Mouse (Mus musculus) T-helper 2 cell (primary cell): ENCODE measurements at regions not wholly inside any gene's neighbourhood (a gene's known extent, or its start where the extent isn't known, plus 50 kb on each side); places are given as distances from the start of the nearest gene placed in this dataset.

Source experiments
- in situ Hi-C: fragments of 300-600 bp; cut with MboI, MseI; formaldehyde crosslinking; loops from one replicate; pipeline ENCODE4 v1.15.1; 2025; ENCODE audit warnings: high pct_unique_total_duplicates

DNA sequence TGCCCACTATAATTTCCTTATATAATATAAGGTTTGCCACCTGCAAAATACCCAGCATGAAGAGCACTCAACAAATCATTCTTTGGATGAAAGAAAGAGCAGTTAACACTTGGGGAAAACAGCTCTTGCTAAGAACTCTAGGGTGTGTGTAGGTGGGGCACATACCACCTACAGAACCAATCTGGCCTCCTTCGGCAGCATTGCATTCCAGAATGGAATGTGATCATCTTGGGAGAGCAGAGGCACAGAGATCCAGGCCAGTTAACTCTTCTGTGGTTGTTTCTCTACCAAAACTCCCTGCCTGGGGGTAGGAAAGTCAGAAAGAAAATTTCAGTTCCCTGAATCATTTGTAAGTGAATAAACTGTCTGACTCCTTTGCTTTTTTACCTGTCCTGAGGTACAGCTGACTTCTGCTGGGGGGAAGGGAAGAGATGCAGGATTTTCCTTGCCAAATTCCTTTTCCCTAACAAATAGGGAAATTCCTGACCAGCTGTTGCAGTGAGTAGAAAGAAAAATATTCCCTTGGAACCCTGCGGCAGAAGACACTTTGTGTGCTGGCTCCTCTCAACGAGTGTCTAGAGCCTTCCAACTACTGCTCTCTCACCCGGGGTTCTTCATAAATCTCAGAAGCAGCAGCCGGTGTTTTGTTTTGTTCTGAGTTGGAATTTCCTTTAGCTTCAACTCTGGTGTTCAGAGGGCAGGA lies 112.8 kb upstream of the Frmd6 start:
- in situ Hi-C loops, result no loop called here

DNA sequence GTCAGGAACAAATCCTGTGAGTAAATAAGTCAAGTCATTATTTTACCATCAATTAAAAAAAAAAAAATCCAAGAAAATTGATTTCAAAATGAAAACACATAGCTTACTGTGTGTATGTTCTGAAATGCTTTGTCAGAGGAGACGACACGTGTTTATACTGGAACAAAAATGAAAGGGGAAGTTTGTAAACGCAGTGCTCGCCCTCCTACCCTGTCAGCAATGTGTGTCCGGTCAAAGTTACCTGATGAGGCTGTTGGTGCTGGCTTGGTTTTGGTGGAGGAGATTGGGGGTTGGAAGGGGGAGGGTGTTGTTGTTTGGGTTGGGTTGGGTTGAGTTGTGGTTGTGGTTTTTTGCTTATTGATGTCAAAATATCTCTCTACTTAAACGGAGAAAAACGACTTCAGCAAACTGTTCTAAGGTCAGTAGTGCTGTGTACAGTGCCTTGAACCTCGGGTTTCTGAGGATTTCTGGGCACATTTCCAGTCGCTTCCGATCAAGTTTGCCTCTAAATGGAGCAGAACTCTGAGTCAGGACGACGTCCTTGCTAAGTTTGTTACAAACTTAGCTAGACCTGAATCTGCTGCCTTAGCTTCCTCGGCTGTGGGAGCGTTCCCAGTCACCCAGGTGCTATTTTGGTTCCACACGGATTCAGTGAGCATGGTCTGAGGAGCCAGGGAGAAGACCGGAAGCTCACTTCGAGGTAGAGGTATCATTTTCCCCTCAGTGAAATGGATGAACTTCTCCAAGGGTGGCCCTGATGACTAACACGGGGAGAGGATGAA lies 111.6 kb upstream of the Frmd6 start:
- in situ Hi-C loops, result no loop called here

DNA sequence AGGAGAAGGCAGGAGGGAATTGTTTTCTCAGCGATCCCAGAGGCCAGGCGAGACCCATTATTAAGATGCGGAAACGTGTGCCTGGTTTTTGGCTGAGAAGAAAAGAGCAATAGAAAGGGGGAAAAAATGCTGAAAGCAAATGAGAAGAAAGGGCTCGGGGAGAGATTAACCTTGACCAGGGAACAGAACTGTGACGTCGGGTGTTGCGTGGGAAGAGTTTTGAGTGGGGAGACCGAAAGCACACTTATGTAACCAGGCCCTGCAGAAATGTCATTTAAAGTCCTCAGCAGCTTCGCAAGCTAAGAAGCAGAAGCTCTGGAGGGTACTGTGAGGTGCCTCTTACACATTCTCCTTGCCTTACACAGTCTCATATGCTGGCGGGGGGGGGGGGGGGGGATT lies 111.0 kb upstream of the Frmd6 start:
- in situ Hi-C loops, result no loop called here

DNA sequence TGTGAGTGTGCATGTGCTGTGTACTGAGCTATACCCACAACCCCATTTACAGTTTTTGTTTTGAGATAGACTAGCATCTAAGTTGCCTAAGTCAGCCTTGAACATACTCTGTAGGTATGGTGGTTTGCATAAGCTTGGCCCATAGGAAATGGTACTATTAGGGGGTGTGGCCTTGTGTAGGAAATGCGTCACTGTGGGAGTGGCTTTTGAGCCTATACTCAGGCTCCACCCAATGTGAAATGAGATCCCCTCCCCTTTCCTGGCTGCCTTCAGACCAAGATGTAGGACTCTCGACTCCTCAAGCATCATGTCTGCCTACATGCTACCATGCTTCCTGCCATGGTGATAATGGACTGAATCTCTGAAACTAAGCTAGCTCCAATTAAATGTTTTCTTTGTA lies 109.5 kb upstream of the Frmd6 start:
- in situ Hi-C loops, result no loop called here

DNA sequence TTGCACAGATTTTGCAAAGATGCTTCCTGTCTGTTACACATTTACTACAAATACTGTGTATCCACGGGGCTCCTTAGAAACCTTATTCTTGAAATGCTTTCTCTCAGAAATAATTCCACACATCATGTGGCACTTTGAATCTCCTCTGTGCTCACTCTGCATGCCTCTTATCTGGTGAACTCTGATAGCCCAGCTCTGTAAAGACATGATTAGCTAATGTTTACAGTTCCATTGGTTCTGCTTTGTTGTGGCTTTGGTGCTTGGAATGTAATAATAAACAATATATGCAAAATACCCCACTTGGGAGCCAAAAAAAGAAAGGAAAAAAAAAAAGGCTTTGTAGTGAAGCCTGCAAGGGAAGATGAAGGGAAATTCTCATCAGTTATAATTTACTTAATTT lies 106.7 kb upstream of the Frmd6 start:
- in situ Hi-C loops, result no loop called here

DNA sequence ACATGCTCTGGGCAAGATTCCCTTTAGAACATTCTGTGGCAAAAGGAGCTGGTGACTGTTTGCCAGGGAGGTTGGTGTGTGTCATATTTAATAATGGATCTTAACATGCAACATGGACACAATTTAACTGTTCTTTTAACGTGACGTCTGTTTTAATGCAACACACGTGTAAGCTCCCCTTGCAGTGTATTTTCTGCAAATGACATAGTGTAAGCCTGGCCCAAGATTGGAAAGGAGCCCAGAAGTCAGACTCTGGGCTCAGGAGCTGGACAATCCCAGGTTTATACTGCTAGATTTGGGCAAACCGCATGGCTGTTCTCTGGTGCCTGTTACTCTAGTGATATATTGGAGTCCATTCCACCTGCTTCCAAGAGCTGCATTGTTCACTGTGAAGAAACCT lies 106.1 kb upstream of the Frmd6 start:
- in situ Hi-C loops, result no loop called here

DNA sequence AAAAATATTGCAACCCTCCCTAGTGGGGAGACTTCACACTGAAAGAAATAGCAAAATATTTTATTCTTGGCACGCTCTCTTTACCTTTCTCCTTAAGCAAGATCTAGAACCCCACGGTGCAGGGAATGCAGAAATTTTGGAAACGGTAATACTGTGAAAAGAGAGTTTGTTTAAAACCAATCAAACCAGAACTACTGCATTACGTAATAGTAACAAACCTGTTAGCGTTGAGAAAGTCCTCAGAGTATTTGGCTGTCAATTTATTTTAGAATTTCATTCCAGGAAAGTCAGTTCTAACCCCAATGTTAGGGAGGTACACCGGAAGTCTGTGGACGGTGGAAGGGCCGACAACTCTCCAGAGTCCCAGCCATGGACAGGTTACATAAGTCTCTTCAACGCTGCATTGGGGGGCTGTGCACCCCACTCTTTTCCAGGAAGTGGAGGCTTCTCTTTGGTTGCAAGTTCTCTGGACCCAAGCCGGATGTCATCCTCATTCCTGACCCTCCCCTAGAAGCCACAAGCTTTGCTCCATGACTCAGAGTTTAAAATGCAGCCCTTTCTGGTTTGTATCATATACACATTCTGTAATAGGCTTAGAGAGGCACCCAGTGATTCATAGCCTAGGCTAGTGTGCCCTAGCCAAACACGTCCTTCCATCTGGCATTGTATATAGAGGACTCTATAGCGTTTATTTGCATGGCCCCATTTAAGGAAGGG lies 105.0 kb upstream of the Frmd6 start:
- in situ Hi-C loops, result no loop called here

DNA sequence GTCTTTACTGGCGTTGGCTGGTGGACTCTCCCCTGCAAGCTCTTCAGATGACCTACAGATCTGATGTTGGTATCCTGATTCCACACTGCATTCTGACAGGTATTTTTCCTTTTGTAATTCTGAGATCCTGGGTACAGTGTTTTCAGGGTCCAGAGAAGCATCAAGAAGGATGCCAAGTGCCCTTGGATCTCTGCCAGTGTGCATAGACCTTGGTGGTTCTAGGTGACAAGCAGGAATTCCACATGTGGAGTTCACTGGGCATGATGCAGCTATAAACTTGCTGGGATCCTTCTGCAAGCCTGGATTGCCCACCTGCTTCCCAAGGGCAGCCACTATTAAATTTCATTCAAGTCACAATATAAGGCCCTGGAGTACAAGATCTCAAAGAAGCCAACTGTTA lies 100.0 kb upstream of the Frmd6 start:
- in situ Hi-C loops, result no loop called here

DNA sequence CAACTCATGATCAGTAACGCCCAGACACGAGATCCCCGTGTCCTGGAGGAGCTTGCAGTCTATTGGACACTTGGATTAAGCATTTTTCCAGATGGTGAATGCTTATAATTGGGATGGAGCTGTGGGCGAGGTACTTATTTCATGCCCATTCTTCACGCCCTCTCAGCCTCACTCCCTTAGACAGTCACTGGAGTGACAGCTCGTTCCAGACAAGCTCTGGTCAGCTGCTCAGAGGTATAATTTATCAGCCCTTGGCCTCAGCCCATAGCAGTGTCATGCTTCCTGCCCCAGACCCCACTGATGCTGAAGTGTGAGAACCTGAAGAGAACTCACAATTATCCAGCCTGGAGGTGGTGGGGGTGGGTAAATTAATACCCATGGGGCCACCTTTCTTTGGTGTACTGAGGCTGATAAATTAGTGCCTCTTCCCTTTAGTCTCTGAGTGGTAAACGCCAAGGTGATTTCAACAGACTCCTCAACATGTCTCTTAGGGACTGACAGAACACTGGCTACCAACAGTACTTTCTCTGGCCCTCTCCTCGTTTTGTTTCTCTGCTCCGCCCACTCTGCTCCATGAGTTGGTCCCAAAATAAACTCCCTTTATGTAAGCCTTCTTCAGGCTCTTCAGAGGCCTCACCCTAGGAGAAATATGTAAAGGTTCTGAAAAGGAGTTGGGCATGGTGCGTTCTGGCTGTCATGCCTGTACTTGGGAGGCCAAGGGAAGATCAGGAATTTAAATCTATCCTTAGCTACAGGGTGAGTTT lies 97.6 kb upstream of the Frmd6 start:
- in situ Hi-C loops, result no loop called here

DNA sequence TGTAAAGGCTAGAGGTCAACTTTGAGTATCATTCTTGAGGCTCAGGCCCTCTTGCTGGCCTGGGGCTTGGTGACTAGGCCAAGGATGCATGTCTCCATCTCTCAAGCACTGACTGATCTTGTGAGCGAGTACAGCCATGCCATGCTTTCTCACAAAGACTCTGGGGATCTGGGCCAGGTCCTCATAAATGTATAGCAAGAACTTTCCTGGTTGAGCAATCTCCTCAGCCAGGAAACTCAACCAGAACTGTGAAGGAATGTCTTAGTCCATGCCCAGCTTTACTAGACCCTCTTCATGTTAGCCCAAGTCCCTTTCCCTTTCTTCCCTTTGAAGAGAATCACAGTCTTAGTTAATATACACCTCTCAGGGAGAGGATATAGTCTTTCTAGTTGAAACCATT lies 96.9 kb upstream of the Frmd6 start:
- in situ Hi-C loops, result no loop called here

DNA sequence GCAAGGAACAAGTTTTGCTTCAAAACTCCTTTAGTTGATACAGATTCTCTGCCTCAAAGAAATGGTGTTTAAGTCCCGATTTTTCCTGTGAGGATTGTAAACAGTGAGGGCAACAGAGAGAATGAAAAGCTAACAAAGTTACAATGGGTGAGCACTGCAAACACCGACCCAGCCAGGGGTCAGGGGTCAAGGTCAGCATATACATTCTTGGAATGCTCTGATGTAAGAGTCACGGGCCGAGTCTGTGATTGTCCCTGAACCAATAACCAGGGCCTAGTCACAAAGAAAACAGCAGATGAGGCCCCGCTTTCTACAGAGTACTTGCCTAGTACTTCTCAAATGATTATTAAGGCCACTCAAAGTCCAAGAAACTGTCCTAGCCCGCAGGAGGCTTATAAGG lies 95.4 kb upstream of the Frmd6 start:
- in situ Hi-C loops, result no loop called here

DNA sequence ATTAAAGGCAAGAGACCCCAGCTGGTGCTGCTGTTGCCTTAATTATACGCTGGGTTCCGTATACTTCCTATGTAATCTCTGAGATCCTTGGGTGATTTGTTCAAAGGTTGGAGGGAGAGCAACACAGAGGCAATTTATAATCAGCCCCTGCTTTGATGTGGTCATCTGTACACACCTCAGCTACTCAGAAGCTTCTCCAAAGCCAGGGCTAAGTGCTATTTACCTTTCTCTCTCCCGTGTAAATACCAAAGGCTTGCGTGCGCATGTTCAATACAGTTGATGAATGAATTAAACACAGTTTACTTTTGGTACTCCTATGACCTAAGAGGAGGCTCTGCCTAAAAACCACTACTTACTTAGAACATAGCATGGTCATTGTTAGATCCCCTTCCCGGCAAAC lies 93.8 kb upstream of the Frmd6 start:
- in situ Hi-C loops, result no loop called here

DNA sequence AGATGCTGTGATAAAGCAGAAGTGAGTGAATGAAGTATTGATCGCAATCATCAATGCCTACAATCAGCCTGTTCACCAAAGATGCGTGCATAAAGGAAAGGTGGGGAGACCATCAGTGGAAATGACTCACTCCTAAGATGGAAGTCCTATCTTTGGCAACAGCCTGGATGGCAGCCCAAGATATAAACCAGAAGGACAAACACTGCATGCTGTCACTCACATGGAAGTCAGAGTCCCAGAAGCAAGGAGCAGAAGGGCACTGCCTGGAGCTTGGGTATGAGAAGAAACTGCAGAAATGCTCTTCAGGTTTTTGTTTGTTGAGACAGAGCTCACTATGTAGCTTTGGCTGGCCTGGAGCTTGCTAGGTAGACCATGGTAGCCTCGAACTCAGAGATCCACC lies 92.7 kb upstream of the Frmd6 start:
- in situ Hi-C loops, result no loop called here

DNA sequence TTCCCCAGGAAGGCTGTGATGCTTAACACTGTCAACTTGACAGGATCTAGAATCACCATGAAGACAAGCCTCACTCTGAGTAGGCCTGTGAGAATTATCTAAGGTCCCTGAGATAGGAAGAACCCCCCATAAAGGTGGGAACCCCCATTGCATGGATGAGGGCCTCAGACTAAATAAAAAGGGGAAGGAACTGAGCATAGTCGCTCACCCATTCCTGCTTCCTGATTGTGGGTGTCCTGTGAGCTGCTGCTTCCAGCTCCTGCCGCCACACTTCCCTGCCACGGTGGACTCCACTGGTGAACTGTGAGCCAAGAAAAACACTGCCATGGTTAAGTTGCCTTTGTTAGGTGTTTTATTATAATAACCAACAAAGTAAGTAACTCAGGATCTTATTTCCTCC lies 86.8 kb upstream of the Frmd6 start:
- in situ Hi-C loops, result no loop called here

DNA sequence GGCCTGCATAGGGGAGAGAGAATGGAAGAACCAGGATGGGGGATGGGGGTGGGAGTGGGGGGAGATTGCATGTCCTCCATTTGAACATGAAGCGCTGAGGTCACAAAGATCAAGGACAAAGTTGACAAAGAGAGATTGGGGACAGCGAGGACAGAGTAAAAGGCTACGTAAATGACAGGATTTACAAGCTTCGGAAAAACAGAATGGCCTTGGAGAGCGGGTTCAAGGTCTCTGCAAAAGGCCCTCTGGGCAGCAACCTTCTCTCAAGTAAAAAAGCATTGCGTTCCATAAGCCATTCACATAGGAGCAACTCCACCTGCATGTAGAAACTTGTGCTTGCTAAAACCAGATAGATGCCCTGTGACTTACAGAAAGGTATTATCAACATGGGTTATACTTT lies 86.0 kb upstream of the Frmd6 start:
- in situ Hi-C loops, result no loop called here

DNA sequence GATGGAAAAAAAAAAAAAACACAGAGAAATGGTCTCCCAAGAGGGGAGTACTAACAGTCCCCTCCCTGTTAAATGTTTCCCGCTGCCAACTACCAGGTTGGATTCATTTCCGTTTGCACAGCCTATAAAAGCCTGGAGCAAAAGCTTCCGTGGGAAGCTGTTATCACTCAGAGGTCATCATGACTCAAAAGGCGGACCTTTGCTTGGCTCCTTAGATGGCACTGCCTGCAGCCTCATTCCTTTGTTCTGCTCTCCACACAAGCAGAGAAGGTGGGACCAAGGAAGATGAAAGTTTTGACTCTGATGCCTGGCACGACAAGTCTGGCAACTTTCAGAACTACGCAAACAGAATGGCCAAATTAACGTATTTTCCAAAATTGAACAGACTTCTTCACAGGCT lies 85.5 kb upstream of the Frmd6 start:
- in situ Hi-C loops, result no loop called here

DNA sequence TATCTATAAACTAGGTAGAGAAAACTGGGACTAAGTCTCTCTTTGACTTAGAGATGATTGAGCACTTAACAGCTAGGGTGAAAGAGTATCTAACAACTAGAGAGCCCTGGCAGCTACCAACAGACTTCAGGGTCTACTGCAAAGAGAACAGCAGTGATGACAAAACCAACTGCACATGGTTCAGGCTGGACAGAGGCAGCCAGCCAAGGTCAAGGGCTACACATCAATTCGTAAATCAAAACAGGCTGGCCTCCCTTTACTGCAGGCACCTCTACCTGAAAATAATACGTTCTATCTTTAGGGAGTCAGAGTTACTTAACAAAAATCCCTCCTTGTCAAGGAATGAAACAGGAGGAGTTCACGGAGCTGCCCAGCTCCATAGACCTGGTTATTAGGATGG lies 82.5 kb upstream of the Frmd6 start:
- in situ Hi-C loops, result no loop called here

DNA sequence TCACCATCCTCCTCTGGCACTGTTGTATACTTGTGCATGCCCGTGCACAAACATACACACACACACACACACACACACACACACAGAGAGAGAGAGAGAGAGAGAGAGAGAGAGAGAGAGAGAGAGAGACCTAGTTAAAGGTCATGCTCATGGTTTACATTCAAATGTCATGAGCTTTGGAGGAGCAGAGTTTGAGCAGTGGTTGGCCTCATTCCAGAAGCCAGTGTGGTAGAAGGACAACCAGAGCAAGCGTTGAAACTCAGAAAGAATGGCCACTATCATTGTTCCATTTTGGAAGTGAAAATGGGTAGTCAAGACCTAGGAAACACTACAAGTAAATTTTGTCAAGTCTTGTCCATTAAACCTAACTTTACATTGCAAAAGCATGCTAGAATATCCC lies 79.6 kb upstream of the Frmd6 start:
- in situ Hi-C loops, result no loop called here

DNA sequence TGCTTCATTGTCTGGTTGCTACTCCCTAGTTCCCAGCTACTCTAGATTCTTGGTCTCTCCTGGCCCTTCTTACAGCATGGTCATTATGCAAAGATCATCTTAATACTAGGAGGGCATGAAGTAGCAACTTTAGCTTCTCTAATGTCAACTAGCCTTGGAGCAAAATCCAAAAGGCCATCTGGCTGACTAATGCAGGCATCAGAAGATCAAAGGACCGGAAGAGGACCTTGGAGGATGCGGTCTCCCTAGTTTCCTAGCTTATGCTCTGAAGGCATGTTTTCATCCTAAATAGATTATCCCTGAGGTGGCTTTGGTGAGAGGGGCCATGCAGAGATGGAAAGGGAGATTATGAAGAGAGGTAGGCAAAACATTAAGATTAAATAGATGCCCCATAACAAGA lies 75.7 kb upstream of the Frmd6 start:
- in situ Hi-C loops, result no loop called here

DNA sequence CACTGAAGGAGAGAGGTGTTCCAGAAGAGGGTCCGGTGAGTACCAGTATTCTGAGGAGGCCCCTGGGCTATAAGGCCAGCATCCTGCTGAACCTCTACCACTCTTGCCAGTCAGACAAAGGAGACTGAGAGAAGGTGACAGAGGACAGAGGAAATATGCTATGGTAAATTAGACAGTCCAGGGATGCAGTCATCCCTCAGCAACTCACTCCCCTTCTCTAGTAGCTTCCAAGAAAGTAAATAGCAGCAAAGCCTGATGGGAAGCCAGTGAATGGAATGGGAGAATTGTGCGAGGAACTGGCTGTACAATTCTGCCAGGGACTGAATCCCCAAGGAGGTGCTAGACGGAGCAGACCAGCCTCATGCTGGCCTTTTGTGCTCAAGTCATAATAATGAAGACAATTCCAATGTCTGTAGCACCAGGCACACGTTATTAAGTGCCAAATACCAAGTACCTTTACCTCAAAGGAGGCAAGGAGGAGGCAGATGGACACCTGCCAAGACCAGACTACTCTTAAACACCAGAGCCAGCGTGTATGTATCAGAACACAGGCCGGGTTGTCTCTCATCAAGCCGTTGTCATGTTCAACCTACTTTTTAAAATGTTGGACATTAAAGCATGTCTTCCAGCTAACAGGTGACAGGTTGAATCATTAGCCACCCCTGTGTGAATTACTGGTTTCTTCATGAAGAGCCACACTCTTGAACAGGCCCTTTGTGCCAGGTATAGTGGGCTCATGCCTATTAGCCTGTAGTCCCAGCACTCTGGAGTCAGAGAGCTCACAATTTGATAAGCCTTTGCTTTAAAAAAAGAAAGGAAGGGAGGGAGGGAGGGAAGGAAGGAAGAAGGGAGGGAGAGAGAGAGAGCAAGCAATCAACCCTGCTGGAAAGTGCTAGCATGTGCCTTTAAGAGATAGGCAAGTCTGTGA lies 74.4 kb upstream of the Frmd6 start:
- in situ Hi-C loops, result no loop called here

DNA sequence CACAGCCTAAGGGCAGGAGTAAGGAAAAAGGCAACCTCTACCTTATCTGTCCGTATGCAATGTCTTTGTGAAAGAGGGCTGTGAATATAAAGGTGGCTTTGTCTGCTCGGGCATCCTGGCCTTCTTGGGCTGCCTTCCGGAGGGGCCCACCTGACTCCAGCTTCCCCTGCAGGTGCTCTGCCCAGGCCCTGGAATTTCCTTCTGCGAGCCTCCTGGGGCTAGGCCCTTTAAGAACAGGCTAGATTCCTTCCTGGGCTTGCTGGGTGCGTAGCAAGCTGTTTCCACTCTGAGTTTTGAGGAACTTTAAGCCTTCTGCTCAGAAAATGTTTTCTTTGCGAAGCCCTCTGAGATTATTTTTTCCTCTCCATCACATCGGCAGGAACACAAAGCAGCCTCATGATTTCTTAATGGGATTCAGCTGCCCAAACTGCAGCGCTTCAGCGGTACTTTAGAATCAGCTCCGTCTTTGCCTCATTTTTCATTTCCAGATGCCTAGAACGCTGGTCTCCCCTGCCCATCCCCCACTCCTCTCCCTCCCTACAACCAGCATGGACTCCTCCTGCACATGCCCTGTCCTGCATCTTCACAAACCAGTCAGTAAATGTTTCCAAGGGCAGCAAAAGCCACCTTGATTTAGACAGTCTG lies 72.9 kb upstream of the Frmd6 start:
- in situ Hi-C loops, result no loop called here
